Mouse (Mus musculus): ENCODE results near the gene Scube2. TPM values are rescaled to one million over a fixed set of nuclear protein-coding genes. Genes with fewer than 3 reads are reported as not detected.

Scube2 gene
- polyA plus RNA-seq, 1 experiment from 2014 or later = 2.3 TPM

DNA sequence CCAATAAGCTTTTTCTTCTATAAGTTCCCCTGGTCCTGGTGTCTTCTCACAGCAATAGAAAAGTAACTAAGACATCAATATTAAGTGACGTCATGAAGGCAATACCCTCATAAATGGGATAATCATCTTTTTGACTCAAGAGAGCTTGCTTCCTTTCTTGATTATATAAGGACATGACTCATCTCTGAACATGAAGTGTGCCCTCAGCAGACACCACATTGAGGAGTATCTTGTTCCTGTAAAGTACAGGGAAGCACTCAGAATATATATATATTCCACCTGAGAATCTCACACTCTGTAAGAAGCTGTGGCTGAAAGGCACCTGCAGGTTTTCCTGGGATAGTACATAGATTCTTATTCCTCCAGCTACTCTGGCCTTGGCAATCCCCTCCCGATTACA is 17.1 kb upstream of the Scube2 start:
- no peak for DNase-seq
- Histone ChIP-seq H3K4me1 (ENCODE audit: control insufficient read depth, insufficient read depth, low read length) (no peaks in the 10 kb centered on the region), H3K27ac (replicated peaks; ENCODE audit: low read depth, low read length) (no peak overlapping the region), H3K4me2 (ENCODE audit: low read length) (no peak overlapping the region), H3K4me3 (replicated peaks; ENCODE audit: low read depth, low read length) (no peak overlapping the region), H3K9me3 (ENCODE audit: control insufficient read depth, low read length) (no peaks in the 10 kb centered on the region), H3K36me3 (ENCODE audit: control insufficient read depth, insufficient read depth, low read length) (peaks cover 3% of the 10 kb centered on the region; the same call in 1 of the 2 replicates), H3K27me3 (ENCODE audit: control insufficient read depth, insufficient read depth, low read length) (no peaks in the 10 kb centered on the region), H3K9ac (replicated peaks; ENCODE audit: low read length) (no peak overlapping the region)
- 96% methylated on average over 2 of the region's 2 CpGs for WGBS
- ATAC-seq (ENCODE audit: low FRiP score, low TSS enrichment) = no peak

DNA sequence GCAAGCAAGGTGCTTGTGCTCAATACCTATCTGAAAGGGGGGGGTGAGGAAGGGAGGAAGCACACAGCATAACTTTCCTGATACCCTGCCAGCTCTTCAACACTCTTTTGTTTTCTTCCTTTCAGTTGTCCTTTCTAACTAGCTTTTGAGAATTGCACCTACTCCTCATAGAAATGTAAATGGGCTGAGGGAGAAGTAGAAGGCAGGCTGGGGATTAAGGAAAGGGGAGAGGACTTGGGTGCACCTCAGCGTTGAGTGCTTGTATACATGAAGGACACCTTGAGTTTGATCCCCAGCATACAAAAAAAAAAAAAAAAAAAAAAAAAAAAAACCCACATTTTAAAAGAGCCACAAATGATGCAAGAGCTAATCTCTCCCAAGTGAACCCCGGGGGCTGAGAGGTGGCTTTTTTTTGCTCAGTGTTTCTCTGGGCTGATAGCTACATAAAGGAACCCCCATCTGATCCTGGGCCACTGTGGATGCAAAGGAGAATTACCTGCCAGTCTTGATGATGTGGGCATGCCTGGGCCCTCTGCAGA is 16.2 kb upstream of the Scube2 start:
- WGBS = 41% methylated on average over 2 of the region's 2 CpGs
- Histone ChIP-seq H3K36me3 (ENCODE audit: control insufficient read depth, insufficient read depth, low read length) (peaks cover under 1% of the 10 kb centered on the region; the same call in 1 of the 2 replicates), H3K27ac (replicated peaks; ENCODE audit: low read depth, low read length) (no peak overlapping the region), H3K4me1 (ENCODE audit: control insufficient read depth, insufficient read depth, low read length) (no peaks in the 10 kb centered on the region), H3K4me3 (replicated peaks; ENCODE audit: low read depth, low read length) (no peak overlapping the region), H3K9me3 (ENCODE audit: control insufficient read depth, low read length) (no peaks in the 10 kb centered on the region), H3K27me3 (ENCODE audit: control insufficient read depth, insufficient read depth, low read length) (no peaks in the 10 kb centered on the region), H3K4me2 (ENCODE audit: low read length) (no peak overlapping the region), H3K9ac (replicated peaks; ENCODE audit: low read length) (no peak overlapping the region)
- ATAC-seq (ENCODE audit: low FRiP score, low TSS enrichment) (no peak), DNase-seq (no peak)

- Histone ChIP-seq H3K4me3 (replicated peaks; ENCODE audit: low read depth, low read length) (no peak overlapping the region), H3K36me3 (ENCODE audit: control insufficient read depth, insufficient read depth, low read length) (no peaks in the 10 kb centered on the region), H3K4me2 (ENCODE audit: low read length) (no peak overlapping the region), H3K4me1 (ENCODE audit: control insufficient read depth, insufficient read depth, low read length) (no peaks in the 10 kb centered on the region), H3K27ac (replicated peaks; ENCODE audit: low read depth, low read length) (no peak overlapping the region), H3K9ac (replicated peaks; ENCODE audit: low read length) (no peak overlapping the region), H3K9me3 (ENCODE audit: control insufficient read depth, low read length) (no peaks in the 10 kb centered on the region), H3K27me3 (ENCODE audit: control insufficient read depth, insufficient read depth, low read length) (no peaks in the 10 kb centered on the region)
- WGBS = 67% methylated on average over 12 of the region's 12 CpGs
- no peak for ATAC-seq (ENCODE audit: low FRiP score, low TSS enrichment)
- no peak for DNase-seq
Measured at GRCm38 (mm10) chr7:109879158-109879557, 13.7 kb upstream of the Scube2 start.

GRCm38 (mm10) chr7:109876085-109876484 is 10.6 kb upstream of the Scube2 start:
- Histone ChIP-seq H3K4me2 (ENCODE audit: low read length) (no peak overlapping the region), H3K36me3 (ENCODE audit: control insufficient read depth, insufficient read depth, low read length) (no peaks in the 10 kb centered on the region), H3K27me3 (ENCODE audit: control insufficient read depth, insufficient read depth, low read length) (no peaks in the 10 kb centered on the region), H3K27ac (replicated peaks; ENCODE audit: low read depth, low read length) (peak overlapping the region; percentile 17; the same call in 1 of the 2 replicates), H3K9me3 (ENCODE audit: control insufficient read depth, low read length) (no peaks in the 10 kb centered on the region), H3K4me3 (replicated peaks; ENCODE audit: low read depth, low read length) (no peak overlapping the region), H3K4me1 (ENCODE audit: control insufficient read depth, insufficient read depth, low read length) (no peaks in the 10 kb centered on the region), H3K9ac (replicated peaks; ENCODE audit: low read length) (no peak overlapping the region)
- ATAC-seq (ENCODE audit: low FRiP score, low TSS enrichment) (no peak), DNase-seq (no peak)
- WGBS = 72% methylated on average over 8 of the region's 8 CpGs

DNA sequence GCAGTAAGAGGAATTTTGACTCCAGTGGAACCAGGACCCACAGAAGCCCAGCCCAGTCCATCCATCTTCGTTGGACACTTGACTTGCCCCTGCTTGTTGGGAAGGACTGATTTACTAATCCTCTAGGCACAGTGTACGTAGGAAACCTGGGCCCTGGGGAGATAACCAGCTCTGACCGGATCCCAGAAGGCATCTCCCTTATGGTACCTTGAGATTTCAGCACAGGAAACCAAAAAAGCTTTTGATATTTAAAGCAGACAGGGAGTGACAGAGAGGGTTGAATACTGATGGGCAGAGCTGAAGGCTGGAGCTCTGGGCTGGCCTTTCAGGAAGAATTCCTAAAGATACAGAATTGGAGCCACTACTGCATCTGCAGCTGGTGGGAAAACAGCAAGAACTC is 10.1 kb upstream of the Scube2 start:
- Histone ChIP-seq H3K4me1 (ENCODE audit: control insufficient read depth, insufficient read depth, low read length) (no peaks in the 10 kb centered on the region), H3K27me3 (ENCODE audit: control insufficient read depth, insufficient read depth, low read length) (no peaks in the 10 kb centered on the region), H3K27ac (replicated peaks; ENCODE audit: low read depth, low read length) (peak overlapping the region; percentile 17; the same call in 1 of the 2 replicates), H3K9me3 (ENCODE audit: control insufficient read depth, low read length) (no peaks in the 10 kb centered on the region), H3K4me3 (replicated peaks; ENCODE audit: low read depth, low read length) (no peak overlapping the region), H3K36me3 (ENCODE audit: control insufficient read depth, insufficient read depth, low read length) (no peaks in the 10 kb centered on the region), H3K9ac (replicated peaks; ENCODE audit: low read length) (no peak overlapping the region), H3K4me2 (ENCODE audit: low read length) (no peak overlapping the region)
- WGBS = 61% methylated on average over 3 of the region's 3 CpGs
- ATAC-seq (ENCODE audit: low FRiP score, low TSS enrichment) (no peak), DNase-seq (no peak)

GRCm38 (mm10) chr7:109875033-109875432 is 9.6 kb upstream of the Scube2 start:
- H3K9me3 ChIP-seq (ENCODE audit: control insufficient read depth, low read length) = no peaks in the 10 kb centered on the region
- H3K9ac ChIP-seq (replicated peaks; ENCODE audit: low read length) = no peak overlapping the region
- no peak overlapping the region for H3K4me2 ChIP-seq (ENCODE audit: low read length)
- no peak for DNase-seq
- H3K27me3 ChIP-seq (ENCODE audit: control insufficient read depth, insufficient read depth, low read length) = no peaks in the 10 kb centered on the region
- 0 out of 2 replicates have a peak overlapping the region, but pooled peaks have one; percentile 17 for H3K27ac ChIP-seq (replicated peaks; ENCODE audit: low read depth, low read length)
- no peaks in the 10 kb centered on the region for H3K36me3 ChIP-seq (ENCODE audit: control insufficient read depth, insufficient read depth, low read length)
- H3K4me1 ChIP-seq (ENCODE audit: control insufficient read depth, insufficient read depth, low read length) = no peaks in the 10 kb centered on the region
- no peak overlapping the region for H3K4me3 ChIP-seq (replicated peaks; ENCODE audit: low read depth, low read length)
- ATAC-seq (ENCODE audit: low FRiP score, low TSS enrichment) = peak; percentile 40; the same call in 1 of the 2 replicates

DNA sequence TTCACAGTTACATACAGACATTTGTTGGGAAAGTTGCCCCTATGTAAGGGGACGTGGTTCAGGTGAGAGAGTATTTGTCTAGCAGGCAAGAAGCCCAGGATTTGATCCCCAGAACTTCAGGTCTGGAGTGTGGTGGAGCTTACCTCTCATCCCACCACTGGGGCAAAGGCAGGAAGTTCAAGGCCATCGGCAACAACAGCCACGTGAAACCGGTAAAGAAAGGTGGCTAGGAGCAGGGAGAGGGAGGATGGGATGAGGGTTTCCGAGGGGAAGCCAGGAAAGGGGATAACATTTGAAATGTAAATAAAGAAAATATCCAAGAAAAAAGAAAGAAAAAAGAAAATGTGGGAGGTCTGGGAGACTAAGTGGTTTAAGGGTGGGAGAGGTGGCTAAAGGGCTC is 7.7 kb upstream of the Scube2 start:
- Histone ChIP-seq H3K4me3 (replicated peaks; ENCODE audit: low read depth, low read length) (no peak overlapping the region), H3K36me3 (ENCODE audit: control insufficient read depth, insufficient read depth, low read length) (no peaks in the 10 kb centered on the region), H3K27ac (replicated peaks; ENCODE audit: low read depth, low read length) (no peak overlapping the region), H3K9me3 (ENCODE audit: control insufficient read depth, low read length) (no peaks in the 10 kb centered on the region), H3K4me1 (ENCODE audit: control insufficient read depth, insufficient read depth, low read length) (no peaks in the 10 kb centered on the region), H3K9ac (replicated peaks; ENCODE audit: low read length) (no peak overlapping the region), H3K27me3 (ENCODE audit: control insufficient read depth, insufficient read depth, low read length) (no peaks in the 10 kb centered on the region), H3K4me2 (ENCODE audit: low read length) (no peak overlapping the region)
- WGBS = 65% methylated on average over 5 of the region's 5 CpGs
- DNase-seq (no peak), ATAC-seq (ENCODE audit: low FRiP score, low TSS enrichment) (no peak)

DNA sequence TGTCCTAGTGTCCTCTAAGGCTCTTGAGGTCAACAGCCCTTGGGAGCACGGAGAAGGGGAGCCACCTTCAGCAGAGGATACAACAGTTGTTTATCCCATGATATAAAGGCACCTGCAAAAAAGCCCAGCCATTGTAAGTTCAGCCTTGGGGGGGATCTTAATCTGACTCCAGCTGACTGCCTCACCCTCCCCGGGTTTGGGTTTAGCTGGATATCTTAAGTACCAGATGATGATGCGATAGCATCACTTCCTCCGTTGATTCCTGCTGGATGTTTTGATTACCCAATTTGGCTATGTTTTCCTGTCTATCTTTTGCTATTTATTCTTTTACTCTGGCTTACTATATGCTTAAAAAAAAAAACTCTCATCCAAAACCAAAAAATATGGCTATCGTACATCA is 5.8 kb upstream of the Scube2 start:
- DNase-seq (no peak), ATAC-seq (ENCODE audit: low FRiP score, low TSS enrichment) (no peak)
- no peak overlapping the region for H3K9ac ChIP-seq (replicated peaks; ENCODE audit: low read length)
- H3K4me2 ChIP-seq (ENCODE audit: low read length) = no peak overlapping the region
- no peaks in the 10 kb centered on the region for H3K4me1 ChIP-seq (ENCODE audit: control insufficient read depth, insufficient read depth, low read length)
- 85% methylated on average over 5 of the region's 5 CpGs for WGBS
- H3K9me3 ChIP-seq (ENCODE audit: control insufficient read depth, low read length) = no peaks in the 10 kb centered on the region
- no peak overlapping the region for H3K4me3 ChIP-seq (replicated peaks; ENCODE audit: low read depth, low read length)
- H3K27ac ChIP-seq (replicated peaks; ENCODE audit: low read depth, low read length) = no peak overlapping the region
- 0 out of 2 replicates have a peak, but pooled peaks cover 6% of the 10 kb centered on the region for H3K27me3 ChIP-seq (ENCODE audit: control insufficient read depth, insufficient read depth, low read length)
- no peaks in the 10 kb centered on the region for H3K36me3 ChIP-seq (ENCODE audit: control insufficient read depth, insufficient read depth, low read length)

GRCm38 (mm10) chr7:109868498-109868897 is 3.0 kb upstream of the Scube2 start:
- Histone ChIP-seq H3K4me2 (ENCODE audit: low read length) (no peak overlapping the region), H3K9ac (replicated peaks; ENCODE audit: low read length) (no peak overlapping the region), H3K27ac (replicated peaks; ENCODE audit: low read depth, low read length) (no peak overlapping the region), H3K9me3 (ENCODE audit: control insufficient read depth, low read length) (no peaks in the 10 kb centered on the region), H3K4me3 (replicated peaks; ENCODE audit: low read depth, low read length) (no peak overlapping the region), H3K4me1 (ENCODE audit: control insufficient read depth, insufficient read depth, low read length) (peaks cover 3% of the 10 kb centered on the region; the same call in 1 of the 2 replicates), H3K27me3 (ENCODE audit: control insufficient read depth, insufficient read depth, low read length) (peaks cover 12% of the 10 kb centered on the region), H3K36me3 (ENCODE audit: control insufficient read depth, insufficient read depth, low read length) (no peaks in the 10 kb centered on the region)
- 12% methylated on average over 3 of the region's 3 CpGs for WGBS
- ATAC-seq (ENCODE audit: low FRiP score, low TSS enrichment) (no peak), DNase-seq (peak; percentile 59)
